Mouse (Mus musculus): ENCODE measurements around the gene Tspan18. TPM values are rescaled to one million over a fixed set of nuclear protein-coding genes. Genes with fewer than 3 reads are reported as not detected.

Tspan18 gene
- polyA plus RNA-seq, 1 experiment from 2014 or later: 22.2 TPM

GRCm38 (mm10) chr2:93200681-93201340 is 133.5 kb downstream of the Tspan18 start:
- 64% methylated on average over 10 of the region's 10 CpGs for whole genome bisulfite sequencing
- Histone ChIP-seq H3K4me2 (no peak overlapping the region), H3K9me3 (replicated peaks) (no peaks in the 10 kb centered on the region), H3K36me3 (ENCODE audit: poor library complexity, severe bottlenecking) (peaks cover 79% of the 10 kb centered on the region), H3K27me3 (no peaks in the 10 kb centered on the region), H3K4me3 (no peak overlapping the region), H3K27ac (no peak overlapping the region; the same call in 1 of the 2 replicates), H3K9ac (no peak overlapping the region), H3K4me1 (peaks cover 23% of the 10 kb centered on the region)
- no peak for ATAC-seq

GRCm38 (mm10) chr2:93199531-93199974 is 134.8 kb downstream of the Tspan18 start:
- H3K36me3 ChIP-seq (ENCODE audit: poor library complexity, severe bottlenecking): peaks cover 69% of the 10 kb centered on the region
- ATAC-seq: peak; percentile 36

GRCm38 (mm10) chr2:93198846-93199245 is 135.5 kb downstream of the Tspan18 start:
- Histone ChIP-seq H3K9me3 (replicated peaks) (no peaks in the 10 kb centered on the region), H3K4me1 (peaks cover 43% of the 10 kb centered on the region), H3K9ac (no peak overlapping the region), H3K27me3 (no peaks in the 10 kb centered on the region), H3K4me3 (no peak overlapping the region), H3K36me3 (ENCODE audit: poor library complexity, severe bottlenecking) (peaks cover 65% of the 10 kb centered on the region), H3K4me2 (no peak overlapping the region), H3K27ac (no peak overlapping the region)
- WGBS: 28% methylated on average over 3 of the region's 3 CpGs
- peak; percentile 61 for ATAC-seq

More at GRCm38 (mm10) chr2:93199531-93199974, 134.8 kb downstream of the Tspan18 start:
- H3K9me3 ChIP-seq (replicated peaks): no peaks in the 10 kb centered on the region
- no peak overlapping the region for H3K9ac ChIP-seq
- H3K27me3 ChIP-seq: no peaks in the 10 kb centered on the region
- peaks cover 36% of the 10 kb centered on the region for H3K4me1 ChIP-seq
- H3K4me2 ChIP-seq: no peak overlapping the region
- H3K4me3 ChIP-seq: no peak overlapping the region
- WGBS: 44% methylated on average over 13 of the region's 13 CpGs
- no peak overlapping the region for H3K27ac ChIP-seq

DNA sequence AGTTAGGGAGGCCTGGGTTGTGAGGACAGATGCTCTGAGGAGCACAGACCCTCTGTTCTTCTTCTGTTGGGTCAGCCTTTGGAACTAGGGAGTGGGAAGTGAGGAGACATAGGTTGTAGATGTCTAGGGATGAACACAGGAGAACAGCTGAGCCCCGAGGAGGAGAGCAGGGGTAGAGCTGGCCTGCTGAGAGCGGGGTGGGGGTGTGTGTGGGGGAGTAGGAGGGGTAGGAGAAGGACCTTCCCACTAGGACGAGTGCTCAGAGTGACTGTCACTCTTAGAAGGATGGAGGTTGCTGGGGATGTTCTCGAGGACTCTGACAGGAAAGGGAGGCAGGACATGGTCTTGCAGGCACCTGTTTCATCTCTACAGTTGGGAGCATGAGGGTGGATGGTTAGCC is 140.5 kb downstream of the Tspan18 start:
- Histone ChIP-seq H3K36me3 (ENCODE audit: poor library complexity, severe bottlenecking) (peaks cover 20% of the 10 kb centered on the region), H3K27me3 (no peaks in the 10 kb centered on the region), H3K27ac (no peak overlapping the region), H3K9ac (0 out of 2 replicates have a peak overlapping the region, but pooled peaks have one; percentile 26), H3K4me1 (peaks cover 75% of the 10 kb centered on the region), H3K4me2 (no peak overlapping the region), H3K9me3 (replicated peaks) (no peaks in the 10 kb centered on the region), H3K4me3 (no peak overlapping the region)
- 64% methylated on average over 4 of the region's 4 CpGs for WGBS
- ATAC-seq: no peak

- peak overlapping the region; percentile 80 for H3K4me2 ChIP-seq
- no peaks in the 10 kb centered on the region for H3K27me3 ChIP-seq
- peak overlapping the region; percentile 58 for H3K9ac ChIP-seq
- 4% methylated on average over 6 of the region's 6 CpGs for WGBS
- no peaks in the 10 kb centered on the region for H3K9me3 ChIP-seq (replicated peaks)
- H3K27ac ChIP-seq: peak overlapping the region; percentile 20
- peaks cover 79% of the 10 kb centered on the region for H3K4me1 ChIP-seq
- no peak overlapping the region for H3K4me3 ChIP-seq
- no peak for ATAC-seq
- peaks cover 14% of the 10 kb centered on the region for H3K36me3 ChIP-seq (ENCODE audit: poor library complexity, severe bottlenecking)
These were observed 141.6 kb downstream of the Tspan18 start for GRCm38 (mm10) chr2:93192671-93193080.

GRCm38 (mm10) chr2:93192182-93192560 is 142.1 kb downstream of the Tspan18 start:
- peak overlapping the region; percentile 58 for H3K9ac ChIP-seq
- WGBS: 46% methylated on average over 9 of the region's 9 CpGs
- H3K4me2 ChIP-seq: peak overlapping the region; percentile 80
- H3K27ac ChIP-seq: peak overlapping the region; percentile 20; the same call in 1 of the 2 replicates
- no peak for ATAC-seq
- peaks cover 9% of the 10 kb centered on the region for H3K36me3 ChIP-seq (ENCODE audit: poor library complexity, severe bottlenecking)
- peaks cover 80% of the 10 kb centered on the region for H3K4me1 ChIP-seq
- no peaks in the 10 kb centered on the region for H3K27me3 ChIP-seq
- H3K9me3 ChIP-seq (replicated peaks): no peaks in the 10 kb centered on the region
- H3K4me3 ChIP-seq: 0 out of 2 replicates have a peak overlapping the region, but pooled peaks have one; percentile 4

- Histone ChIP-seq H3K27ac (peak overlapping the region; percentile 20; the same call in 1 of the 2 replicates), H3K4me3 (peak overlapping the region; percentile 17), H3K4me1 (peaks cover 85% of the 10 kb centered on the region)
These were observed 142.7 kb downstream of the Tspan18 start for GRCm38 (mm10) chr2:93191488-93192181.

DNA sequence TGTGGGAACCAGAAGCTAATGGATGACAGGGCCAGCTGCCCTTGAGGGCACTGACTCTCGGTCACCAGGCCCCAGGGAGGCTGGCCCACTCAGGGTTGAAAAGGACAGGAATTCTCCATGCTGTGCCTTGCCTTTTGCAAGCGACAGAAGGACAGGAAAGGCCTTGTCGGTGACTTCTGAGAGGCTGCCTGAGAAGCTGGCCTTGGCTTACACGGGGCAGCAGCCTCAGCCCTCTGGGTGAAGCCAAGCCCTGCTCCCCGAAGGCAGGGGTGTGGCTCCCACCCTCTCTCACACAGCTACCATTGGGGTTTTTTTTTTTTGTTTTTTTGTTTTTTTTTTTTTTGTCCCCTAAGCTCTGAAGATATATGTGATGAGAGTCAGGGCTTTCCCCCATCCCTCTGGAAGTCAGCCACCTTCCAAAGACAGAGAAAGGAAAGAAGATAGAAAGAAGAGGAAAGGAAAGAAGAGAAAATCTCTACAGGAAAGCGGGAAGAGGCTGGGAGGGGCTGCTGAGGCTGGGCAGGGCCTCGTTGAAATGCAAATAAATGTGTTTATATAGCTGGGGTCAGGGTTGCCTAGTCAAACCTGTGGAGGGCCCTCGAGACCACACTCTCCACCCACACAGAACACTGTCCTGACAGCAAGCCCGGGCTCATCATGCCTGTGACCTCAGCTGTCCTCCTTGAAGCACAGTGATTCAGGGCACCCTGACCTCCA is 143.4 kb downstream of the Tspan18 start:
- Histone ChIP-seq H3K9me3 (replicated peaks) (no peaks in the 10 kb centered on the region), H3K36me3 (ENCODE audit: poor library complexity, severe bottlenecking) (no peaks in the 10 kb centered on the region; the same call in 1 of the 2 replicates), H3K4me3 (peak overlapping the region; percentile 20), H3K4me2 (peak overlapping the region; percentile 80), H3K27ac (peak overlapping the region; percentile 25; the same call in 1 of the 2 replicates), H3K27me3 (no peaks in the 10 kb centered on the region), H3K4me1 (peaks cover 79% of the 10 kb centered on the region), H3K9ac (peak overlapping the region; percentile 58)
- no peak for ATAC-seq
- WGBS: 16% methylated on average over 9 of the region's 9 CpGs

More at GRCm38 (mm10) chr2:93191488-93192181, 142.7 kb downstream of the Tspan18 start:
- no peaks in the 10 kb centered on the region for H3K27me3 ChIP-seq
- peak overlapping the region; percentile 80 for H3K4me2 ChIP-seq
- no peak for ATAC-seq
- WGBS: 65% methylated on average over 14 of the region's 14 CpGs
- peak overlapping the region; percentile 58 for H3K9ac ChIP-seq
- H3K36me3 ChIP-seq (ENCODE audit: poor library complexity, severe bottlenecking): peaks cover 6% of the 10 kb centered on the region; the same call in 1 of the 2 replicates
- H3K9me3 ChIP-seq (replicated peaks): no peaks in the 10 kb centered on the region

DNA sequence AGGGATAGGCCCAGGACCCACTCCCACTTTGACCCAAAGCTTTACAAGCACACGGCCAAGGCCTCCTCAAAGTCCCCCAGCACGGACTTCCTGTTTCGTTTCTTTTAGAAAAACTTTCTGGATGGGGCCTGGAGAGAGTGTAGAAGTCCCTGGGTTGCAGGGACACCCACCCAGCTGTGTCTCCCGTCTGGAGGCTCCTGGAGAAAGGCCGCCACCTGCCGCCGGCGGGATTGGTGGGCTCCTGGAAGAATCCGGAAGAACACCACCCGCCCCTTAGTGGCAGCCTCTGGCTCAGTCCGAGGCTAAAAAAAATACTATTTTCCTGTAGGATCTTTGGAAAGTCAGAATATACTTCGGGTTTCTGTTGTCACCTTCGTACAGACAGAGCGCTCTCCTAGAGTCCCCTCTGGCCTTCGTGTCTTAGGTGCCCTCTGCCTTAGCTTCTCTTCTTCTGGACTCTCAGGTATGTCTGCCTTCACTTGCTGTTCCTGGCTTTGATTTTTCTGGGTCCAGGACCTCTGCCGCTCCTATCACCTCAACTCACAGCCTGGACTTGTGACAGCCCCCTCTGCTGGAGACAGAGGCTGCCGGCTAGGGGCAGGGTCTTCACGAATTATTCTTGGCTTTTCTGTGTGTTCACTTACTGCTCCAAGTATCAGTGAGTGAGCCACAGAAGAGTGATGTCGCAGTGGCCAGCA is 145.4 kb downstream of the Tspan18 start:
- WGBS: 7% methylated on average over 19 of the region's 19 CpGs
- peak overlapping the region; percentile 80 for H3K4me2 ChIP-seq
- peak; percentile 24 for ATAC-seq
- H3K27ac ChIP-seq: peak overlapping the region; percentile 95
- H3K9me3 ChIP-seq (replicated peaks): no peaks in the 10 kb centered on the region
- H3K9ac ChIP-seq: peak overlapping the region; percentile 98
- no peaks in the 10 kb centered on the region; the same call in 1 of the 2 replicates for H3K36me3 ChIP-seq (ENCODE audit: poor library complexity, severe bottlenecking)
- peaks cover 59% of the 10 kb centered on the region for H3K4me1 ChIP-seq
- peaks cover 2% of the 10 kb centered on the region; the same call in 1 of the 2 replicates for H3K27me3 ChIP-seq
- peak overlapping the region; percentile 90 for H3K4me3 ChIP-seq

DNA sequence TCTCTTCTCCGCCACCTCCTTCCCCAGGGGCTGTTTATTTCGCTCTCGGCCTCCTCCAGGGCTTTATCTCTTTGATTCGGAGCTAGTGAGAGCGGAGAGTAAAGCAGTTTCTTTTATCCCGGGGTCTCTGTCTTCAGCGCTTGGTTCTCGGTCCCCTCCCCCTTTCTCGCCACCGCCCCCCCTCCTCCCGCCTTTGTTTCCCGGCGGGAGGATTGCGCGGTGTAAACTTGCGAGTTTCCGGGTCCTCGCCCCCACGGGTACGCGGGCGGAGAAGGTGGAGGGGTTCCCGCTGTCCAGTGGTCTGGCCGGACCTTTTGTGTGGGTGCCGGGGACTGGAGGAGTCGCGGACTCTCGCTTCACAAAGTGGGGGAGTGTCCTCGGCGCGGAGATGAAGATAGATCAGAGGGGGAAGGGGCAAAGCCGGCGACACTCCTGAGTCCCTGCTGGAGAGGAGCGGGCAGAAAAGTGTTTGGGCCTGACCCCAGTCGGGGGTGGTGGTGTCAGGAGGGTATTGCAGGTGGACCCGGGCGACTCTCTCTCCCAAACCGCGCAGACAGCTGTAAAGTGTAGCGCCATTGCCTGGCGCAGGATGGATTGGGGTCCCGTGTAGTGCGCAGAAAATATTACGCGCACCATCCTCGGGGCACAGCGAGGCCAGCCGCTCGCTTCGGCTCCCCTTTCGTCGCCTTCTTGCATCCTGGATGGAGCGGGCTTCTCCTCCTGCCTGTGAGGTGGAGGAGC is 146.1 kb downstream of the Tspan18 start:
- ATAC-seq: peak; percentile 34
- H3K27me3 ChIP-seq: peaks cover 3% of the 10 kb centered on the region; the same call in 1 of the 2 replicates
- H3K36me3 ChIP-seq (ENCODE audit: poor library complexity, severe bottlenecking): no peaks in the 10 kb centered on the region; the same call in 1 of the 2 replicates
- H3K9ac ChIP-seq: peak overlapping the region; percentile 98
- H3K9me3 ChIP-seq (replicated peaks): no peaks in the 10 kb centered on the region
- peaks cover 53% of the 10 kb centered on the region for H3K4me1 ChIP-seq
- H3K4me3 ChIP-seq: peak overlapping the region; percentile 90
- peak overlapping the region; percentile 95 for H3K27ac ChIP-seq
- peak overlapping the region; percentile 80 for H3K4me2 ChIP-seq
- under 1% methylated on average over 53 of the region's 53 CpGs for WGBS
